10 mouse cellular contexts compared by ENCODE assay signal in genomic region chr3:59260745-59261144, GRCm38 (mm10). TPM values are rescaled to one million over a fixed set of nuclear protein-coding genes. Genes with fewer than 3 reads are reported as not detected.
DNase-seq lines count a peak whose midpoint lies in the region; ATAC-seq and TF ChIP-seq lines count a peak whose summit lies in the region.
"Had no signal": no experiment of that assay in that cellular context is flagged by ENCODE, and none has a peak within 500 bp of the region (broad histone marks: within the 10 kb centered on the region; RNA-seq: fewer than 3 reads in every experiment).

No protein-coding gene starts in this region.

- TF ChIP-seq RAD21 in CH12.LX (IDR thresholded peaks at IDR 0.05; ENCODE audit: low read depth, low read length), result no peak

- dilution Hi-C loops in CH12.LX (cut with MboI; ENCODE audit: extremely low pct_ligation_motif_present, extremely low pct_unique_long_range_greater_than_20kb, low sequenced_read_pairs), result no loop called here

- peaks cover 17 to 67% of the 10 kb centered on the region in 2 experiments for H3K4me1 ChIP-seq in CH12.LX (ENCODE audit: control insufficient read depth in 1 of 2, insufficient read depth in 2 of 2)

- ATAC-seq in granulocyte monocyte progenitor cell, adult 5-6 weeks (replicated peaks; ENCODE audit: poor library complexity, severe bottlenecking), result peak; percentile 82
- ATAC-seq: Patski had no signal

- H3K36me3 ChIP-seq in CH12.LX (replicated peaks in 1 of 2; ENCODE audit: control insufficient read depth in 1 of 2, insufficient read depth in 1 of 2, low read length in 1 of 2), result peaks cover 0 to 4% of the 10 kb centered on the region in 2 experiments

- TF ChIP-seq CTCF in CH12.LX (conservative IDR thresholded peaks at IDR 0.05 in 1 of 2, IDR thresholded peaks at IDR 0.05 in 1 of 2; ENCODE audit: low read depth in 2 of 2, low read length in 2 of 2), result no peak

- no peak overlapping the region for H3K9ac ChIP-seq in CH12.LX (ENCODE audit: insufficient read depth, low read depth)

- H3K4me3 ChIP-seq in CH12.LX (replicated peaks in 1 of 3; ENCODE audit: low read depth in 2 of 3, low read length in 2 of 3, poor library complexity in 1 of 3), result no peak overlapping the region

- no peak overlapping the region for H3K27ac ChIP-seq in CH12.LX (ENCODE audit: insufficient read depth, low read depth)

- no peaks in the 10 kb centered on the region for H3K27me3 ChIP-seq in CH12.LX (replicated peaks)
- H3K27me3 ChIP-seq: Patski had no signal

- TF ChIP-seq EP300 in CH12.LX (IDR thresholded peaks at IDR 0.05; ENCODE audit: low read length), result peak; percentile 93

- peak overlapping the region; percentile 85 for H3K4me2 ChIP-seq in CH12.LX (ENCODE audit: insufficient read depth, low read depth, poor library complexity, severe bottlenecking)

- no peaks in the 10 kb centered on the region for H3K9me3 ChIP-seq in CH12.LX (replicated peaks; ENCODE audit: low read length)

- H3K79me2 ChIP-seq in CH12.LX (replicated peaks; ENCODE audit: control insufficient read depth, extremely low read depth, insufficient read depth, poor library complexity, severe bottlenecking), result no peaks in the 10 kb centered on the region

- TF ChIP-seq POLR2A in CH12.LX (IDR thresholded peaks at IDR 0.05; ENCODE audit: low read depth, low read length), result no peak

- DNase-seq in layer of hippocampus, adult 9-11 months, result peak; percentile 80
- DNase-seq in layer of hippocampus, postnatal 10 days (ENCODE audit: low spot score in 2 of 2), result no peak
- DNase-seq in CH12.LX (ENCODE audit: extremely low read depth), result peak; percentile 84
- DNase-seq in spleen, postnatal 36 days (ENCODE audit: low spot score in 2 of 2), result peak; percentile 73 to 74
- no peak for DNase-seq in ovary, postnatal 36 days (ENCODE audit: low spot score)
- no peak for DNase-seq in cerebellum, adult 18-20 months
- DNase-seq in kidney, postnatal 10 days, result no peak
- DNase-seq: cerebellum, adult 9-11 months had no signal

- in situ Hi-C loops in CH12.LX (cut with MboI; ENCODE audit: low pct_ligation_motif_present, low pct_unique_long_range_greater_than_20kb, low sequenced_read_pairs), result no loop called here

TF ChIP-seq in CH12.LX, 34 proteins besides CTCF, POLR2A, EP300 and RAD21:
- no peak for TF ChIP-seq UBTF (IDR thresholded peaks at IDR 0.05; ENCODE audit: low read depth, low read length)
- peak; percentile 58 for TF ChIP-seq ETS1 (conservative IDR thresholded peaks at IDR 0.05; ENCODE audit: low read depth, low read length)
- TF ChIP-seq MAX (IDR thresholded peaks at IDR 0.05; ENCODE audit: low read length), result no peak
- TF ChIP-seq BHLHE40 (IDR thresholded peaks at IDR 0.05; ENCODE audit: low read depth, low read length), result peak; percentile 72
- TF ChIP-seq ZC3H11A (IDR thresholded peaks at IDR 0.05; ENCODE audit: low read depth, low read length), result no peak
- TF ChIP-seq POLR2AphosphoS2 (IDR thresholded peaks at IDR 0.05; ENCODE audit: low read depth, low read length), result no peak
- TF ChIP-seq ELF1 (IDR thresholded peaks at IDR 0.05; ENCODE audit: low read depth, low read length), result 0 out of 2 replicates have a peak, but pooled peaks have one; percentile 20
- no peak for TF ChIP-seq PAX5 (IDR thresholded peaks at IDR 0.05; ENCODE audit: low read length)
- peak; percentile 60; the same call in 1 of the 2 replicates for TF ChIP-seq IRF4 (IDR thresholded peaks at IDR 0.05; ENCODE audit: low read depth, low read length)
- TF ChIP-seq MEF2A (IDR thresholded peaks at IDR 0.05; ENCODE audit: borderline replicate concordance, low read depth, low read length), result peak; percentile 59; the same call in 1 of the 2 replicates
- TF ChIP-seq ZNF384 (IDR thresholded peaks at IDR 0.05; ENCODE audit: low read depth, low read length), result no peak
- 0 out of 2 replicates have a peak, but pooled peaks have one; percentile 30 for TF ChIP-seq MYC (IDR thresholded peaks at IDR 0.05; ENCODE audit: low read depth, low read length)
- peak; percentile 53; the same call in 1 of the 2 replicates for TF ChIP-seq TBP (conservative IDR thresholded peaks at IDR 0.05; ENCODE audit: low read depth, low read length)
- peak; percentile 72 for TF ChIP-seq TCF12 (IDR thresholded peaks at IDR 0.05; ENCODE audit: low read depth, low read length)
- no peak for TF ChIP-seq CHD2 (IDR thresholded peaks at IDR 0.05; ENCODE audit: low read length)
- TF ChIP-seq JUN (IDR thresholded peaks at IDR 0.05; ENCODE audit: insufficient read depth, low read depth, low read length), result no peak
- TF ChIP-seq MAFK (IDR thresholded peaks at IDR 0.05; ENCODE audit: insufficient replicate concordance, low read length), result no peak

RNA-seq across cellular contexts. Expression of gene P2ry12, which starts 1.9 kb away (rescaled TPM):
- total RNA-seq in layer of hippocampus, postnatal 10 days (2021), result 10 to 100 TPM; 52.7 to 54.8 TPM
- total RNA-seq in CH12.LX (2012; rRNA removed), result 0.30 and 0.63 TPM in 2 replicates
- total RNA-seq in CH12.LX (2014; rRNA removed), result 0.59 and 0.97 TPM in 2 replicates
- 0.33 and 0.76 TPM in 2 replicates for polyA plus RNA-seq in CH12.LX (2012; ENCODE audit: insufficient read length, low read depth)
- not detected in 2 replicates for total RNA-seq in granulocyte monocyte progenitor cell, adult 5-6 weeks (2014; fragmentation: Nextera tagmentation)
- not detected in 2 replicates for total RNA-seq in granulocyte monocyte progenitor cell, adult 5-6 weeks (2017)
- polyA plus RNA-seq: Patski had no signal

RNA-seq across cellular contexts. Expression of gene P2ry13, which starts 50.1 kb away (rescaled TPM):
- total RNA-seq in layer of hippocampus, postnatal 10 days (2021), result 10 to 100 TPM in 1 of 2 experiments, 1 to 10 TPM in 1; 9.2 to 11.4 TPM
- total RNA-seq in CH12.LX (2012; rRNA removed) (0.08 and 0.38 TPM in 2 replicates), CH12.LX (2014; rRNA removed) (1.2 and 1.3 TPM in 2 replicates)
- 1.1 and 1.2 TPM in 2 replicates for polyA plus RNA-seq in CH12.LX (2012; ENCODE audit: insufficient read length, low read depth)
- 0.30 and 0.47 TPM in 2 replicates for total RNA-seq in granulocyte monocyte progenitor cell, adult 5-6 weeks (2014; fragmentation: Nextera tagmentation)
- total RNA-seq in granulocyte monocyte progenitor cell, adult 5-6 weeks (2017), result 0.05 TPM in 1 of 2 replicates, not detected in the other
- polyA plus RNA-seq: Patski had no signal

Comparison
In these comparisons a context has a peak if more than half of its experiments do, and no peak if none do; other contexts are left out.
1. DNase-seq: peak in layer of hippocampus, adult 9-11 months (single experiment), CH12.LX (single experiment) and spleen, postnatal 36 days (2 of 2); none in layer of hippocampus, postnatal 10 days (0 of 2), ovary, postnatal 36 days (single experiment), cerebellum, adult 18-20 months (0 of 2) and kidney, postnatal 10 days (single experiment).
2. RNA of gene P2ry12, which starts 1.9 kb away (total RNA-seq): 52.7 to 54.8 TPM in layer of hippocampus, postnatal 10 days; 0.30 to 0.97 TPM in CH12.LX and not detected in granulocyte monocyte progenitor cell, adult 5-6 weeks; every median in the first group is over 10 times any median in the second.
3. RNA of gene P2ry13, which starts 50.1 kb away (total RNA-seq): 9.2 to 11.4 TPM in layer of hippocampus, postnatal 10 days; 0.08 to 1.3 TPM in CH12.LX and 0.05 to 0.47 TPM in granulocyte monocyte progenitor cell, adult 5-6 weeks; every median in the first group is over 4 times any median in the second.